Mouse (Mus musculus) kidney, adult 2 months (tissue): Measurements from ENCODE around the gene Zmym4. TPM values are rescaled to one million over a fixed set of nuclear protein-coding genes. Genes with fewer than 3 reads are reported as not detected.

Experiments used
- DNase-seq: peaks from one replicate; pipeline ENCODE4 v3.0.0; 2021
- H3K27ac ChIP-seq: fragments of 200-500 bp; 2 replicates; pipeline ENCODE4 v1.5.1; 2012; ENCODE audit warnings: low read depth, low read length, control low read depth, inconsistent platforms; ENCODE audit not compliant: insufficient read depth
- H3K27me3 ChIP-seq: fragments of 200-500 bp; replicated peaks from 2 replicates; pipeline ENCODE4 v1.6.1; 2012; ENCODE audit warnings: mild to moderate bottlenecking, moderate library complexity, low read length, inconsistent platforms; ENCODE audit not compliant: control insufficient read depth, insufficient read depth
- H3K36me3 ChIP-seq: fragments of 200-500 bp; 2 replicates; pipeline ENCODE4 v1.6.1; 2012; ENCODE audit warnings: mild to moderate bottlenecking, moderate library complexity, low read length, inconsistent platforms; ENCODE audit not compliant: control insufficient read depth, insufficient read depth
- H3K4me1 ChIP-seq: fragments of 200-500 bp; 2 replicates; pipeline ENCODE4 v1.6.1; 2011; ENCODE audit warnings: low read length; ENCODE audit not compliant: control insufficient read depth, insufficient read depth
- H3K4me3 ChIP-seq: fragments of 200-500 bp; 2 replicates; pipeline ENCODE4 v1.5.1; 2011; ENCODE audit warnings: mild to moderate bottlenecking, low read depth, low read length, control low read depth; ENCODE audit not compliant: insufficient read depth
- CTCF ChIP-seq: fragments of 200-500 bp; conservative IDR thresholded peaks from 2 replicates; pipeline ENCODE4 v1.5.1; 2011; ENCODE audit warnings: low read depth, mild to moderate bottlenecking, control low read depth, low read length, moderate library complexity, mixed read lengths; ENCODE audit not compliant: insufficient read depth, insufficient read length
- POLR2A ChIP-seq: fragments of 200-500 bp; IDR thresholded peaks from one replicate; pipeline ENCODE4 v1.6.1; 2011; ENCODE audit warnings: low read depth, low read length, control low read depth
- WGBS: fragments of 180-500 bp; shearing (Covaris S2); methylation state at CpG from one replicate; pipeline ENCODE4 v1.1.7; 2018; 5-methylcytosine and 5-hydroxymethylcytosine counted together
- polyA plus RNA-seq: library from polyadenylated mRNA; depleted of rRNA; stranded (reverse); fragments of >200 nt; gene quantifications from 2 replicates; pipeline ENCODE4 v1.2.3, GENCODE M21; 2012

Gene Zmym4
- polyA plus RNA-seq, 1 experiment, result 6.0 TPM

- 78% methylated on average over 3 of the region's 3 CpGs for WGBS
Measured at GRCm38 (mm10) chr4:126842911-126843310, 125.0 kb downstream of the Zmym4 start.

DNA sequence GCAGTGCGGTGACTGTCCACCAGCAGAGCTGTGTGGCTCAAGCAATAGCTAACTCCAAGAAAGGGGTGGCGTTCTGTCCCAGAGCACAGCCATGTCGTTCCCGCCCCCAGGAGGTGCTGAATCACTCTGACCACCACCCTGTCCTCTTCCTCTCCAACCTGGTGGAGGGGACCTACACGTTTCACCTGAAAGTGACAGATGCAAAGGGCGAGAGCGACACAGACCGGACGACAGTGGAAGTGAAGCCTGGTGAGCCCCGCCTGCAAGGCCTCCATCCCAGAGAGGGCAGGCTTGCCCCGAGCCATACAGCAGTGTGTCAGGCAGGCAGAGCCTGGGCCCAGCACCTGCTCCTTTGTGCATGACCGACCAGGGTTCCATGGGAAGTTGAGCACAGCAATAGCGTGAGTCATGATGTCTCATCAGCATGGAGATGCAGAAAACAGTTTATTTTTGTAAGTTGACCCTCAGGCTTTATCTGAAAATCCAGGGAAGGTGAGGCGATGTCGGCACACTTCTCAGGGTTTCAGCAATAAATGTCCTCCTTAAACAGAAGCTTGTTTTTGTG lies 126.9 kb downstream of the Zmym4 start:
- Histone ChIP-seq H3K4me1 (no peaks in the 10 kb centered on the region), H3K27ac (no peak overlapping the region), H3K4me3 (no peak overlapping the region), H3K36me3 (peaks cover 2% of the 10 kb centered on the region), H3K27me3 (no peaks in the 10 kb centered on the region)
- no peak for TF ChIP-seq CTCF
- 85% methylated on average over 15 of the region's 15 CpGs for WGBS
- DNase-seq, result no peak

More at GRCm38 (mm10) chr4:126842911-126843310, 125.0 kb downstream of the Zmym4 start:
- H3K27me3 ChIP-seq, result no peaks in the 10 kb centered on the region
- no peak for DNase-seq
- no peaks in the 10 kb centered on the region for H3K4me1 ChIP-seq
- TF ChIP-seq POLR2A (no peak), CTCF (no peak)
- peaks cover 2% of the 10 kb centered on the region for H3K36me3 ChIP-seq
- H3K27ac ChIP-seq, result no peak overlapping the region
- H3K4me3 ChIP-seq, result no peak overlapping the region

DNA sequence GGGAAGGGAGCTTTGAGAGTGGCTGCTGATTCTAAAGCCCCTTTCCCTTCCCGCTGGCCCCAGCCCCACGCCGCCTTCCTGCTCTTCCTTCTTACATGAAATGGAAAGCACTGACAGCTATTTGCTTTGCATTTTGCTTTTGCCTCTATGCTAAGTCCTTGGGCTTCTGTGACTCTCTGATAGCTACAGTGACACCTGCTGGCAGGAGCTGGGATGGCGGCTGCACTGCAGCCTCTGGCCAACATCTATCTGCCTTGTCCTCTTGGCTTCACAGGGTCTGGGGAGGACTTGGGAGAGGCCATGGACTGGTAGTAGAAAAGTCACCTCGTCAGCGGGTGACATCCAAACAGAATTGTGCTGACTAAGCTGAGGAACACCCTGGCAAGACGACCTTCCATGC lies 128.1 kb downstream of the Zmym4 start:
- Histone ChIP-seq H3K27ac (no peak overlapping the region), H3K4me3 (no peak overlapping the region), H3K27me3 (no peaks in the 10 kb centered on the region), H3K4me1 (no peaks in the 10 kb centered on the region), H3K36me3 (peaks cover 2% of the 10 kb centered on the region)
- peak; percentile 91 for TF ChIP-seq CTCF
- no peak for TF ChIP-seq POLR2A
- DNase-seq, result peak; percentile 81
- 25% methylated on average over 7 of the region's 7 CpGs for WGBS

GRCm38 (mm10) chr4:126838799-126839198 lies 129.1 kb downstream of the Zmym4 start:
- H3K27ac ChIP-seq, result no peak overlapping the region
- TF ChIP-seq CTCF (no peak), POLR2A (no peak)
- no peak overlapping the region for H3K4me3 ChIP-seq
- peaks cover 2% of the 10 kb centered on the region for H3K36me3 ChIP-seq
- no peak for DNase-seq
- no peaks in the 10 kb centered on the region for H3K27me3 ChIP-seq
- WGBS, result 72% methylated on average over 7 of the region's 7 CpGs
- H3K4me1 ChIP-seq, result no peaks in the 10 kb centered on the region

DNA sequence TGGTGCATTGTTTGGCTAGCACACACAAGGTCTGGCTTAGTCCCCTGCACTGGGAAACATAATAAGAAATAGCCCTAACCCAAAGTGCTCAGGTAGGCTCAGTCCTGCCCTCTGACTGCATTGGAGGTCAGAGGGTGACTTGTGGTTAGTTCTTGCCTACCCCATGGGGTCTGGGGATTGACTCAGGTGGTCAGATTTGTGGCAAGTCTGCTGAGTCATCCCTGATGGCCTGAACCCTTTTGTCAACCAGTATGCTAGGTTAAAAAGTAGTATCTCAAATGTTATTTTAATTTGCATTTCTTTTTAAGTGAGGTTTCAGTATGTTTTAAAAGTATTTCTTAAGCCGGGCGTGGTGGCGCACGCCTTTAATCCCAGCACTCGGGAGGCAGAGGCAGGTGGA lies 136.8 kb downstream of the Zmym4 start:
- TF ChIP-seq POLR2A (no peak), CTCF (no peak)
- Histone ChIP-seq H3K4me1 (no peaks in the 10 kb centered on the region), H3K4me3 (no peak overlapping the region), H3K27me3 (no peaks in the 10 kb centered on the region), H3K27ac (no peak overlapping the region), H3K36me3 (peaks cover 1% of the 10 kb centered on the region; the same call in 1 of the 2 replicates)
- no peak for DNase-seq
- WGBS, result over 99% methylated on average over 5 of the region's 5 CpGs

DNA sequence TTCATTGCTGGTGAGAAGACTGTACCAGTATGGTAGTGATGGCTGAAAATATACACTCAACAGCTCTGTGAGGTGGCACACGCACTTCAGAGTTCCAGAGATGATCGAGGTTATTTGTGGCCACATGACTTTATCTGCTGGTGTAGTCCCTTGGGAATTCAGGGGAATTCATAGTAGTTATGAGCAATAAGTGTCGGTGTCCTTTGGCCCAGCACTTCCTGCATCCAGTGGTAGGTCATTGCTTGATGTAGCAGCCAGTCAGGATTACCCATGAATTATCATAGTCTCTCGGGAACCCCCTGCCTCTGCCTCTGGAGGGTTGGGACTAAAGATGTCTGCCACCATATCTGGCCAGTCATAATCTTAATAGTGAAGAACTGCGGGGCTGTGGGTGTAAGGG lies 144.0 kb downstream of the Zmym4 start:
- Histone ChIP-seq H3K36me3 (no peaks in the 10 kb centered on the region; the same call in none of the 2 replicates), H3K27ac (no peak overlapping the region), H3K4me3 (no peak overlapping the region), H3K27me3 (no peaks in the 10 kb centered on the region), H3K4me1 (peaks cover 6% of the 10 kb centered on the region; the same call in 1 of the 2 replicates)
- 66% methylated on average over 5 of the region's 5 CpGs for WGBS
- TF ChIP-seq CTCF (no peak), POLR2A (no peak)
- DNase-seq, result peak; percentile 33

DNA sequence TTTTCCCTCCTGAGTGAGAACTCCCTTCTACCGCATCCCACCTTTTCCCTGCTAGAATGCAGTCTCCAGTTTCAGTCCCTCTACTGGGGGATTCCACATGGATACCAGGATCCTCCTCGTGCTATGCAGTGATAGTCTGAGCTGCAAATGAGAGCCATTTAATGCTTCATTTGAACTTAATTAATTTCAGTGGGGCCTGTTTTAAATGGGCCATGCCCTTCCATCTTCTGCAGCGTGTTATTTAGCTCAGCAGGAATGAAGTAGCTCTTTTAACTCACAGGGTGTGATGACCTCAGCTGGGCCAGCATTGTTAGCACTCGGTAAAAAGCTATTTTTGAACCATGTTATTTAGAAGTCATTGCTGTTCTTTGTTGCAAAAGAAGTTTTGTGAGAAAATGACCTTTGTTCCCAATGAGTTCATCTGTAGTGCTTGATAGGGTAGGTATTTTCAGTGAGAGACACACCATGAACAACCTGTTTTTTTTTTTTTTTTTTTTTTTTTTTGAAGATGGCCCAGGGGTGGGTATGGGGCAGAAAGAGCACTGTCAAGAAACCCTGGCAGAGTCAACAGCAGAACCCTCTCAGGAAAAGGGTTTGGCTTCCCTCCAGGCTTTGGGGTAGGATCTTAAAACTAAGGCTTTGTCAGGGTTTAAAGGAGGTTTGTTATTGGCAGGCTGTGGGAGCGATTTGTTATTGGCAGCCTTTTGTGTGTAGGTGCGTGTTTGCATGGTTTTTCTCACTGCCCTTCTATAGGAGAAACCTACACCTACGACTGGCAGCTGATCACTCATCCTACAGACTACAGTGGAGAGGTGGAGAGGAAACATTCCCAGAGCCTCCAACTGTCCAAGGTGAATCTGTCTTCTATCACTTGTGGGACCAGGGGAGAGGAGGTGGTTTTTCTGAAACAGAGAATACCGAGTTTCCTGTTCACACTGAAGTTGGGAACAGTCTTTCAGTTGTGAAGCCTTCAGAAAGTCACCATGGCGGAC lies 144.7 kb downstream of the Zmym4 start:
- 63% methylated on average over 9 of the region's 9 CpGs for WGBS
- TF ChIP-seq POLR2A, result no peak
- TF ChIP-seq CTCF, result no peak
- H3K27ac ChIP-seq, result no peak overlapping the region
- peaks cover 6% of the 10 kb centered on the region; the same call in 1 of the 2 replicates for H3K4me1 ChIP-seq
- no peaks in the 10 kb centered on the region for H3K27me3 ChIP-seq
- DNase-seq, result peak; percentile 5
- no peak overlapping the region for H3K4me3 ChIP-seq
- no peaks in the 10 kb centered on the region; the same call in none of the 2 replicates for H3K36me3 ChIP-seq
